Mouse (Mus musculus) bone marrow macrophage, adult 2 months (primary cell): Measurements from ENCODE around the gene Cd47.

Experiments used
- CTCF ChIP-seq: IDR thresholded peaks from 2 replicates; pipeline ENCODE4 v1.5.1; 2012; ENCODE audit warnings: low read depth, mild to moderate bottlenecking, low read length, moderate library complexity
- POLR2A ChIP-seq: IDR thresholded peaks from 2 replicates; pipeline ENCODE4 v1.6.1; 2012; ENCODE audit warnings: mild to moderate bottlenecking, low read depth, low read length, borderline replicate concordance

DNA sequence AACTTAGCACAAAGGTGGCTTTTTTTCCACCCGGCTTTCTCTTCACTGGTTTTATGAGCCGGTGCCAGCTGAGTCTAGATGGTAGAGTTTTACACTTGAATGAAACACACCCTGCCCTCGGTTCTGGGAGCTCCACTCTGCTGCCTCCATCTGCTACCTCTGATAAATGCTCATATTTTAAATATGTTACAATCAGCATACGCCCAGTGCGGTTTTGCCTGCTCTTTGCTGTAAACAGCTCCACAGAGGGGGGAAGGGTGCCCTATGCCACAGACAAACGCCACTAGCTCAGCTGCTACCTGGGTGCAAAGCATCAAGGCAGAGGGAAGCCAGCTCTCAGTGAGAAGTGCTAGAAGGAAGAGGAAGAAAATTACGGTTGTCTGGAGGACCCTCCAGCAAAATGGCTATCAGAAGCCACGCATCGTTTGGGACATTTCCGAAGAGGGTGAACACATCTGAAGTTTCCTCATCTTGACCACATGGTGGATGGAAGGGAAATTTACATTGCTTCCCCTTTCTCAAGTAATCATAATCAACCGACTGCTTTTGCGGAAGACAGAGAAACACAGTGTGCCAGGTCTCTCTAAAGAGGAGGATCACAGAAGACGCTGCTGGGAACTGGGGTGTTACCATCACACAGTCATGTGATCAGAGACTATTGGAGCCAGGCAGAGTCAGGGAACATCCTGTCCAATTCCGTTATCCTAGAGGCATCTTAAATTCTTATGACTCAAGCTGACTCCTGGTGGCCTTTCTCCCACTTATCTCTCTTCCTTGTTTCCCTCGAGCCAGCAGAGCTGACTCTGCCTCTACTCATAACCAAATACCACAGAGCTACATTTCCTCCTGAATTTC is 39.6 kb downstream of the Cd47 start:
- TF ChIP-seq POLR2A (no peak), CTCF (no peak)
